Mouse (Mus musculus) urinary bladder, adult 18-20 months (tissue): Measurements from ENCODE around the gene Stk10.

ENCODE experiments used
- DNase-seq, 2 experiments: peaks; one replicate each; pipeline ENCODE4 v3.0.0; 2022; ENCODE audit warnings: low spot score in 2 of 2, mixed read lengths in 2 of 2

Stk10 gene

DNA sequence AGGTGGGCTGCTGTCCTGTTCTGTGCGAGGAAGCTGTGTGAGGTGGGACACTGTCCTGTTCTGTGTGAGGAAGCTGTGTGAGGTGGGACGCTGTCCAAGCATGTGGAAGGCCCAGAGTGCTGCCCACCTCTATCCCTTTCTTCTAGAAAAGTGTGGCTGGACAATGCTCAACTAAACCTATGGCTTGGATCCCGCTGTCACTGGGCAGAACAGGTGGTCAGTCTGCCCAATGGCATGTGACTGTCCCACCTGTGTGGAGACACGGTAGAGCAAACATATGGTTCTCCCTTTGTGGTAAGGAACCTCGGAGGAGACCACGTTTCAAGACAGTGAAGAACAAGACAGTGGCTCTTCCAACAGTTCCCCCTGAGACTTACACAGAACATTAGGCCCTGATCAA is 94.8 kb downstream of the Stk10 start:
- DNase-seq, result no peak

DNA sequence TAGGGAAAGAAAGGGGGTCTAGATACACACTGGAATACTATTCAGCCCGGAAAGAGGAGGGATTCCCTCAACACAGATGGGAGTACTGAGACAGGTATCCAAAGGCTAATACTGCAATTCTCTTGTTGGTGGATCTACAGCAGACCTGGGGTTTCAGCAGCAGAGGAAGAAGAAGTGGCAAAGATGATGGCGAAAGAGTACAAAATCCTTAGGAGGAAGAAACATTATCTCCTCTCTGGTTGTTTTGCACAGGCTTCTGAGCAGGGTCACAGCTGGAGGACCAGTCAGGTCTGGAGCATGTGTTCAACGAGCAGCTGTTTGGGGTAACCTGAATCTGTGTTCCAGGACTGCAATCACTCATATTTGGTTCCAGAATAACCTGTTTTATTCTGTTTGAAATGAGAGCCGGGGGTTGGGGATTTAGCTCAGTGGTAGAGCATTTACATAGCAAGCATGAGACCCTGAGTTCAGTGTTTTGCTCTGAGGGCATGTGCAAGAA is 96.7 kb downstream of the Stk10 start:
- DNase-seq, result no peak

DNA sequence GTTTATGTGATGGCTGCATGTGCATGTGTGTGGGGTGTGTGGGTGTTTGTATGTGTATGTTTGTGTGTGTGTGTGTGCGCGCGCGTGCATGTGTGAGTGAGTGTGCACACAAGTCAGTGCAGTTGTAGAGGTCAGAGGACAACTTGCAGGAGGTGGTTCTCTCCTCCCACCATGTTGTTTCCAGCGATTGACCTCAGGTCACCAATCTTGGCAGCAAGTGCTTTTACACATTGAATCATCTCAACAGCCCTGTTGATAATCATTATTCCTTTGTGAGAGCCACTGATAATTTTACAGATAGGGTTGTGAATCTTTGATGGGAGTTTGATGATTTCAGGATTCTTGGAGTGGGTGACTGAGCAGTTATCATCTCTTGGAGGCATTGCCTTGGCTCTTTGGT is 99.6 kb downstream of the Stk10 start:
- no peak for DNase-seq

- no peak for DNase-seq
These were observed 100.4 kb downstream of the Stk10 start for GRCm38 (mm10) chr11:32633542-32633941.

DNA sequence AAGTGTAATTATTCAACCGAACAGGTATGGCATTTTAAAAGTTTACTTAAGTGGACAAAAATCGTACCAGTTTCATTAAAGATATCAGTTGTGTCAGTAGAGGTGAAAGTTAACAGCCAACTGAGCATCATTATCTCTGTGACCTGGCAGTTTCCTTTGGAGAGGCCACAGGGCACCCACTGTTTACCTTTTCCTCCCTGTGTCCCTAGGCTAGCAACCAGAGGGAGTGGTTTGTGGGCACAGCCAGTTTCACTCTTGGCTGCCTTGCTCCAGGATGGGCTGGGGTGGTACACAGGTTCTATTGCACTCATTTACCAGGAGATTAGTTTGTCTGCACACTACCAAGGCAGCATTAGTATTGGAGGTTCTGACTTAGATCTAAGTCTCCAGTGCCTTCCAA is 101.0 kb downstream of the Stk10 start:
- no peak for DNase-seq

DNA sequence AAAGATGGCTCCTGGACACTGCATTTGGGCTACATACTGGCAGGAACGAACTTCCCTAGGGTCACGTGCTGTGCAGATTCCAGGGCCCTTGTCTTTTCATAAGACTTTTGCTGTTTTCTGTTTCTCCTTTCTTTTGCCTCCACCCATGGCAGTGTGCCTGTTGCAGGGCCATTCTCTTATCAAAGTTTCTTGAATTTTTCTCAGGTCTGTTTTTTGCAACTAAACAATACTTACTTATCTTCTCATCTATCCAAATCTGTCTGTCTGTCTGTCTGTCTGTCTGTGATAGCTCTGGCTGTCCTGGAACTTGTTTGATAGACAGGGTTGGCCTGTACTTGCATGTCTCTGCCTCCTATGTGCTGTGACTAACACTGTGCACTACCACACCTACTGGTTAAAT is 101.7 kb downstream of the Stk10 start:
- DNase-seq, result no peak

GRCm38 (mm10) chr11:32636275-32636674 is 103.2 kb downstream of the Stk10 start:
- DNase-seq, result no peak

GRCm38 (mm10) chr11:32638521-32639255 is 105.6 kb downstream of the Stk10 start:
- no peak for DNase-seq

GRCm38 (mm10) chr11:32640617-32641016 is 107.5 kb downstream of the Stk10 start:
- DNase-seq, result no peak

DNA sequence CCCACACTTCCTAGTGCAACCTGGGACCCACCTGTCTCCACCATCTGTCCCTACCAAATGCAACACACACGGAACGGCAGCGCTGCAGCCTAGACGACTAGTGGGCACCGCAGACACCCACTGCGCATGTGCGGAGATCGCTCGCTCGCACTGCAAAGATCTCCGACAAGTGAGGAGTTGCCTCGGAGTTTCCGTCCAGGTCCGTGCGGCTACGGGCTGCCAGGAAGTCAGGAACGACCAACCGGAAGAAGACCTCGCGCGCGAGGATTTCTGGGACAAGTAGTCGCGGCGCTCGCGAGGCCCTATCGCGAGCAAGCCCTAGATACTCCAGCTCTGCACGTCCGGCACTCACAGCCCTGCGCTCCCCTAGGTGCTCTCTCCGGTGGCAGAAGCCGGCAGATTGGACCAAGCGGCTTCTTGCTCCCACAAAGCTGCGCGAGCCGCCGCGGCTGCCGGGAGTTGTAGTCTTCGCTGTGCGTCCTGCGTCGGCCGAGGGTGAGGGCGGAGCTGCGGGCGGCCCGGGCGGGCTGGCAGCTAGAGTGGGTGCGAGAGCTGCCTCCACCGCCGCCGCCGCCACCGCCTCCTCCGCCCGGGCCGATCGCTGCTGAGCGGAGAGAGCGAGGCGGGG is 109.3 kb downstream of the Stk10 start, which contains the start of gene Fbxw11:
Gene Fbxw11, plus strand, starts transcription at position 476 of the 628 bp plus-strand sequence.
- peak; percentile 92 for DNase-seq

DNA sequence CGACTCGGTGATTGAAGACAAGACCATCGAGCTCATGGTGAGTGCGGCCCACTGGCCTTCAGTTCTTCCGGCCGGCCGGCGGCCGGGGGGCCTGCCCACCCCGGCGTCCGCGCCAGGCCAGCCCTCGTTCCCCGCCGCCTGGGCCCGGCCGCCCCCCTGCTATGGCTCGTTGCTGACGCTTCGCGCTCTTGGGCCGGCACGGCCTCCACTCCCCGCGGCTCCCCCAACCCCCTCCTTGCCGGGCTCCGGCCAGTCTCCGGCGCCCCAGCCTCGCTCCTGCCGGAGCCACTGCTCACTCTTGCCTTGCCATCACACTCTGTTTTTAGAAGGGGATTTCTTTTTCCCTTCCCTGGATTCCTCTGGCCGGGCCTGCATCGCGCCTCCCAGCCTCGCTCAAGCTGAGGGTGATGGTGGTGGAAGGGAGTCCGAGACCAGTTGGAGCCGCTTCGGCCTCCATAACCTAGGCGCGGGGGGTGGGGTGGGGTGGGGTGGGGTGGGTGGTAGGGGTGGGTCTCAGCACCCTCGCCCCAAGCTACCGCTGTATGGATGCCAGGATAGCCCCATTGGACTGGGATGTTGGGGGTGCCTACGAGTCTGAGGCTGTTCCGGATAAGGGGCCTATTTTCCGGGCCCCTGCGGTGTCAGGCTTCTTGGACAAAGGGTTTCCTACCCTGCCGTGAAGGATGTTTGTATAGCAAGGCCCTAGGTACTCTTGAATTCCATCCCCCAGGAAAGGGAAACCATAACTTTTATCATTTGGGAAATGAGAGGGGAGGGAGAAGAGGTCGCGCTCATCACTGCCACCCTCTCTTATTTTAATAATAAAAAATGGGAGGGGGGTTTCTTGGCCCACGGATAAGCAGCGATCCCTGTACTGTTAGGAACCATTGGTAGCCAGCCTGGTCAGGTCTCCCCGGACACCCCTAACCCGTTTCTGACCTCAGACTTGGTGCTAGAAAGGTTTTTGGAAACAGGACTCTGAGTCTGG is 110.1 kb downstream of the Stk10 start:
- DNase-seq, result peak in 1 of 2 experiments; percentile 63

DNA sequence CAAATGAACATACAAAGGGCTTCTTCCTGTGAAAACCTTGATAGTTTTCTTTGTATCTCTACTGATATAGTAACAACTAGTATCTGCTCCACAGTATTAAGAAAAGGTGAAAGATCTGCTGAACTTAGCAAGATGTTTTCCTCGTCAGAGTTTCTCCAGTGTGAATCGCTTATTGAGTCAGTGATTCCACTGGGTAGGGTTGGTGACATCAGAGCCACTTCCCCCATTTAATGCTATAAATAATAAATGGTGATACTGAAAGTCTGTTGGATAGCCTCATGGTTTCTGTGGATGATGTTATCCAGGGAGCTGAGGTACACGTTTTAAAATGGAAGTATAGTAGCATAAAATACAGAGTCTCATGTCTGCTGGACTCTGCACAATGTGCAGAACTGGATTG is 110.9 kb downstream of the Stk10 start:
- no peak for DNase-seq

GRCm38 (mm10) chr11:32647265-32647664 is 114.2 kb downstream of the Stk10 start:
- DNase-seq, result no peak

GRCm38 (mm10) chr11:32650236-32650749 is 117.2 kb downstream of the Stk10 start:
- no peak for DNase-seq

DNA sequence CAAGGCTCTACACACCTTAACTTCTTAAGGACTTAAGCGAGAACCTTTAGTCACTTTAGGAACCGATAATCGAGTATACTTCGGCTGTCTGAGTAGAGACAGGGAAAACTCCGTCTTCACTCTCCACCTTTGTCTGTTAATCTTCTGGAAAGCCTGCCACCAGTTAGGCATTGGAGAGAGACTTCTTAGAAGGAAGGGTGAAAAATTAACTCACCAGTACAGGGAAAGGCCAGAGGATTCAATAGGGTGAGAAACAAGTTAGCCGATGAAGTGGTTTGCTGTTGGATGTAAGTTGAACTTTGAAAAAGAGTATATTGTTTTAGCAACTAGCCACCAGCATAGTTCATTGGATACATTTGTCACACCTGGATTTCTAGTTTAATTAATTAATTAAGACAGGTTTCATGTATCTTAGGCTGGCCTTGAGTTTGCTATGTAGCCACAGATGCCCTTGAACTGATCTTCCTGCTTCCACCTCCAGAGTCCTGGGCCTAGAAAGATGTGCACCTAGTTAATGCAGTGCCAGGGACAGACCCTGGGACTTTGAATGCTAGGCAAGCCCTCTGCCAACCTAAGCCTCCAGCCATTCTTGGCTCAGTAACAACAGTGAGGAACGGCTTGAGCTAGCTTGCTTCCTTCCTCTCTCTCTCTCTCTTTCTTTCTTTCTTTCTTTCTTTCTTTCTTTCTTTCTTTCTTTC is 117.9 kb downstream of the Stk10 start:
- DNase-seq, result no peak

GRCm38 (mm10) chr11:32651723-32652122 is 118.6 kb downstream of the Stk10 start:
- DNase-seq, result no peak

GRCm38 (mm10) chr11:32662082-32662656 is 129.1 kb downstream of the Stk10 start:
- no peak for DNase-seq

- DNase-seq, result no peak
These were observed 132.5 kb downstream of the Stk10 start for GRCm38 (mm10) chr11:32665639-32666038.

- no peak for DNase-seq
These were observed 133.9 kb downstream of the Stk10 start for GRCm38 (mm10) chr11:32666983-32667382.

GRCm38 (mm10) chr11:32671480-32671879 is 138.4 kb downstream of the Stk10 start:
- DNase-seq, result no peak
